Mouse (Mus musculus): ENCODE measurements at regions not wholly inside any gene's neighbourhood (a gene's known extent, or its start where the extent isn't known, plus 50 kb on each side); places are given as distances from the start of the nearest gene placed in this dataset.

- Histone ChIP-seq H3K9ac (replicated peaks; ENCODE audit: low read depth, low read length) (no peak overlapping the region), H3K4me2 (replicated peaks; ENCODE audit: low read depth, low read length) (no peak overlapping the region), H3K27me3 (ENCODE audit: control insufficient read depth, insufficient read depth, low read length) (no peaks in the 10 kb centered on the region), H3K27ac (ENCODE audit: low read length) (no peak overlapping the region), H3K9me3 (ENCODE audit: control insufficient read depth, low read depth, low read length) (no peaks in the 10 kb centered on the region), H3K4me3 (ENCODE audit: low read depth, low read length) (no peak overlapping the region), H3K36me3 (ENCODE audit: control insufficient read depth, insufficient read depth, low read length) (no peaks in the 10 kb centered on the region), H3K4me1 (ENCODE audit: control insufficient read depth, insufficient read depth, low read length) (peaks cover 3% of the 10 kb centered on the region; the same call in 1 of the 2 replicates)
- no peak for ATAC-seq (ENCODE audit: insufficient number of reproducible peaks, insufficient read depth, low FRiP score, low read depth)
- WGBS: 66% methylated on average over 1 of the region's 1 CpGs
Measured at GRCm38 (mm10) chr6:101473956-101474355, 96.3 kb upstream of the Pdzrn3 start.

- peak overlapping the region; percentile 15; the same call in 1 of the 2 replicates for H3K27ac ChIP-seq (ENCODE audit: low read length)
- H3K4me1 ChIP-seq (ENCODE audit: control insufficient read depth, insufficient read depth, low read length): peaks cover 3% of the 10 kb centered on the region; the same call in 1 of the 2 replicates
- no peaks in the 10 kb centered on the region for H3K9me3 ChIP-seq (ENCODE audit: control insufficient read depth, low read depth, low read length)
- no peaks in the 10 kb centered on the region for H3K36me3 ChIP-seq (ENCODE audit: control insufficient read depth, insufficient read depth, low read length)
- peak; percentile 46; the same call in 1 of the 2 replicates for ATAC-seq (ENCODE audit: insufficient number of reproducible peaks, insufficient read depth, low FRiP score, low read depth)
- no peak overlapping the region for H3K9ac ChIP-seq (replicated peaks; ENCODE audit: low read depth, low read length)
- WGBS: 35% methylated on average over 5 of the region's 5 CpGs
- no peak overlapping the region for H3K4me2 ChIP-seq (replicated peaks; ENCODE audit: low read depth, low read length)
- H3K27me3 ChIP-seq (ENCODE audit: control insufficient read depth, insufficient read depth, low read length): no peaks in the 10 kb centered on the region
- H3K4me3 ChIP-seq (ENCODE audit: low read depth, low read length): no peak overlapping the region
Measured at GRCm38 (mm10) chr6:101473257-101473925, 95.7 kb upstream of the Pdzrn3 start.

GRCm38 (mm10) chr6:101464910-101465309, 87.2 kb upstream of the Pdzrn3 start:
- Histone ChIP-seq H3K9ac (replicated peaks; ENCODE audit: low read depth, low read length) (no peak overlapping the region), H3K4me1 (ENCODE audit: control insufficient read depth, insufficient read depth, low read length) (no peaks in the 10 kb centered on the region), H3K9me3 (ENCODE audit: control insufficient read depth, low read depth, low read length) (no peaks in the 10 kb centered on the region), H3K4me2 (replicated peaks; ENCODE audit: low read depth, low read length) (no peak overlapping the region), H3K27ac (ENCODE audit: low read length) (no peak overlapping the region), H3K27me3 (ENCODE audit: control insufficient read depth, insufficient read depth, low read length) (no peaks in the 10 kb centered on the region), H3K4me3 (ENCODE audit: low read depth, low read length) (no peak overlapping the region), H3K36me3 (ENCODE audit: control insufficient read depth, insufficient read depth, low read length) (no peaks in the 10 kb centered on the region)
- no peak for ATAC-seq (ENCODE audit: insufficient number of reproducible peaks, insufficient read depth, low FRiP score, low read depth)
- 72% methylated on average over 1 of the region's 1 CpGs for WGBS

DNA sequence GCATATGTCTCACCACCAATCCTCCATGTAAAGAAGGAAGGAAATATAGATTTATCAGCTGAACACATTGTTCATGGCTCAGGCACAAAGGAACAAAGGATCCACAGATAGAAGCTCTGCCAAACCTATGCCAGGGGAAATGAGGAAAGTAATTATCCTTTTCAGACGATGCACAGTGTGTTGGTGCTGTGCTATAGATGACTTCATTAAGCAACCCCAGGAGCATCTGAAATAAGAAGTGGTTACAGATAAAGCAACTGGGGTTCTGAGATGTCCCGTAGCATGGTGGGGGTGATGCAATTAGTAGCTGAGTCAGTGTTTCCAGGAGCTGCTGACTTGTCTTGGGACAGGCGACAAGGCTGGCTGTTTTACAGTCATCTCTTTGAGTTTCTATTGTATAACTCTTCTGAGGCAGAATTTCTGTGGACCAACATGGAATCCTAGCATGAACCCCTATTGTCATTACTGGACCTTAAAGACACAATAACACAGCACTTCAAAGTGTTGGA, 86.2 kb upstream of the Pdzrn3 start:
- WGBS: 89% methylated on average over 3 of the region's 3 CpGs
- Histone ChIP-seq H3K9me3 (ENCODE audit: control insufficient read depth, low read depth, low read length) (no peaks in the 10 kb centered on the region), H3K36me3 (ENCODE audit: control insufficient read depth, insufficient read depth, low read length) (no peaks in the 10 kb centered on the region), H3K27me3 (ENCODE audit: control insufficient read depth, insufficient read depth, low read length) (no peaks in the 10 kb centered on the region), H3K4me1 (ENCODE audit: control insufficient read depth, insufficient read depth, low read length) (no peaks in the 10 kb centered on the region), H3K27ac (ENCODE audit: low read length) (no peak overlapping the region), H3K4me3 (ENCODE audit: low read depth, low read length) (no peak overlapping the region), H3K4me2 (replicated peaks; ENCODE audit: low read depth, low read length) (no peak overlapping the region), H3K9ac (replicated peaks; ENCODE audit: low read depth, low read length) (no peak overlapping the region)
- ATAC-seq (ENCODE audit: insufficient number of reproducible peaks, insufficient read depth, low FRiP score, low read depth): no peak

DNA sequence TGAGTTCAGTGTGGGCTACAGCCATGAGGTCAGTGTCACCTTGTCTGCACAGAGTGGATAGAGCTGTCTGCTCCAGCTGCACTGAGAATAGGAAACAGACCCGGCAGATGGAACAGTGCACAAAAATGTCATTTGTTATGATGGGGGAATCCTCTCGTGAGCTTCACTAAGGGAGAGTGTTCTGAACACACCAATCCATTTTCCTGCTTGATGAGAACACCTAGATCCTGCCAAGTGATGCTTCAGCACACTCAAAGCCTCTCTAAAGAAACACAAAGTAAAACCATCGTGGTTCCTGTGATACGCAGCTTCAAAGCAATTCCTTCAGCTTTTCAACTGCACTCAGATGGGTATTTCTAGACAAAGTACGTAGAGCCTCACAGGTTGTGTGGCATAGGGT, 69.0 kb upstream of the Pdzrn3 start:
- no peak overlapping the region for H3K4me3 ChIP-seq (ENCODE audit: low read depth, low read length)
- no peaks in the 10 kb centered on the region for H3K9me3 ChIP-seq (ENCODE audit: control insufficient read depth, low read depth, low read length)
- 58% methylated on average over 5 of the region's 5 CpGs for WGBS
- no peak overlapping the region for H3K4me2 ChIP-seq (replicated peaks; ENCODE audit: low read depth, low read length)
- H3K27me3 ChIP-seq (ENCODE audit: control insufficient read depth, insufficient read depth, low read length): no peaks in the 10 kb centered on the region
- H3K36me3 ChIP-seq (ENCODE audit: control insufficient read depth, insufficient read depth, low read length): no peaks in the 10 kb centered on the region
- ATAC-seq (ENCODE audit: insufficient number of reproducible peaks, insufficient read depth, low FRiP score, low read depth): no peak
- H3K4me1 ChIP-seq (ENCODE audit: control insufficient read depth, insufficient read depth, low read length): no peaks in the 10 kb centered on the region
- H3K27ac ChIP-seq (ENCODE audit: low read length): no peak overlapping the region
- no peak overlapping the region for H3K9ac ChIP-seq (replicated peaks; ENCODE audit: low read depth, low read length)

GRCm38 (mm10) chr6:101446316-101446715, 68.6 kb upstream of the Pdzrn3 start:
- ATAC-seq (ENCODE audit: insufficient number of reproducible peaks, insufficient read depth, low FRiP score, low read depth): no peak
- Histone ChIP-seq H3K36me3 (ENCODE audit: control insufficient read depth, insufficient read depth, low read length) (no peaks in the 10 kb centered on the region), H3K9ac (replicated peaks; ENCODE audit: low read depth, low read length) (no peak overlapping the region), H3K27me3 (ENCODE audit: control insufficient read depth, insufficient read depth, low read length) (no peaks in the 10 kb centered on the region), H3K27ac (ENCODE audit: low read length) (no peak overlapping the region), H3K9me3 (ENCODE audit: control insufficient read depth, low read depth, low read length) (no peaks in the 10 kb centered on the region), H3K4me2 (replicated peaks; ENCODE audit: low read depth, low read length) (no peak overlapping the region), H3K4me1 (ENCODE audit: control insufficient read depth, insufficient read depth, low read length) (no peaks in the 10 kb centered on the region), H3K4me3 (ENCODE audit: low read depth, low read length) (no peak overlapping the region)
- WGBS: 26% methylated on average over 2 of the region's 2 CpGs

DNA sequence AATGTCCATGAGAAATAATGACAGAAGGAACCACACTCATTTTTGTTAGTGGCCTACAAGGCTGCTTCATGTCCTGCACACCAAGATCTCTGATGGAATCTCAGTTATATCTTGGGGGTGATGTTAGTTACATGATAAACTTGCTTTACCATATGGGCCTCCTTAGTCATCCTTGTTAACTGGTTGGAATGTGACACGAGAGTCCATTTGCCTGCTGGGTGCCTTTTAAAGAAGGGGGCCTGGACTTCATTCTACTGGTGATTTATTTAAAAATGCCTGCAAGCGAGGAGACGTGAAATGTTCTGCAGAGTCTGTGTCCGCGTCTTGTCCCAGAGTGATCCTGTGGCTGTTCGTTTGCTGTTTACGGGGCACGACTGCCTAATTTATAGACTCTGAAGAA, 55.1 kb upstream of the Pdzrn3 start:
- H3K4me1 ChIP-seq (ENCODE audit: control insufficient read depth, insufficient read depth, low read length): no peaks in the 10 kb centered on the region
- H3K9me3 ChIP-seq (ENCODE audit: control insufficient read depth, low read depth, low read length): no peaks in the 10 kb centered on the region
- H3K4me2 ChIP-seq (replicated peaks; ENCODE audit: low read depth, low read length): no peak overlapping the region
- no peak overlapping the region for H3K4me3 ChIP-seq (ENCODE audit: low read depth, low read length)
- WGBS: 53% methylated on average over 8 of the region's 8 CpGs
- H3K27ac ChIP-seq (ENCODE audit: low read length): no peak overlapping the region
- H3K9ac ChIP-seq (replicated peaks; ENCODE audit: low read depth, low read length): no peak overlapping the region
- no peaks in the 10 kb centered on the region for H3K36me3 ChIP-seq (ENCODE audit: control insufficient read depth, insufficient read depth, low read length)
- no peaks in the 10 kb centered on the region for H3K27me3 ChIP-seq (ENCODE audit: control insufficient read depth, insufficient read depth, low read length)
- no peak for ATAC-seq (ENCODE audit: insufficient number of reproducible peaks, insufficient read depth, low FRiP score, low read depth)

GRCm38 (mm10) chr6:101429634-101430033, 51.9 kb upstream of the Pdzrn3 start:
- ATAC-seq (ENCODE audit: insufficient number of reproducible peaks, insufficient read depth, low FRiP score, low read depth): no peak
- Histone ChIP-seq H3K9ac (replicated peaks; ENCODE audit: low read depth, low read length) (no peak overlapping the region), H3K4me2 (replicated peaks; ENCODE audit: low read depth, low read length) (no peak overlapping the region), H3K36me3 (ENCODE audit: control insufficient read depth, insufficient read depth, low read length) (no peaks in the 10 kb centered on the region), H3K4me1 (ENCODE audit: control insufficient read depth, insufficient read depth, low read length) (no peaks in the 10 kb centered on the region), H3K9me3 (ENCODE audit: control insufficient read depth, low read depth, low read length) (no peaks in the 10 kb centered on the region), H3K4me3 (ENCODE audit: low read depth, low read length) (no peak overlapping the region), H3K27ac (ENCODE audit: low read length) (no peak overlapping the region), H3K27me3 (ENCODE audit: control insufficient read depth, insufficient read depth, low read length) (no peaks in the 10 kb centered on the region)
- whole genome bisulfite sequencing: 47% methylated on average over 2 of the region's 2 CpGs
